In the genomic region with DNA sequence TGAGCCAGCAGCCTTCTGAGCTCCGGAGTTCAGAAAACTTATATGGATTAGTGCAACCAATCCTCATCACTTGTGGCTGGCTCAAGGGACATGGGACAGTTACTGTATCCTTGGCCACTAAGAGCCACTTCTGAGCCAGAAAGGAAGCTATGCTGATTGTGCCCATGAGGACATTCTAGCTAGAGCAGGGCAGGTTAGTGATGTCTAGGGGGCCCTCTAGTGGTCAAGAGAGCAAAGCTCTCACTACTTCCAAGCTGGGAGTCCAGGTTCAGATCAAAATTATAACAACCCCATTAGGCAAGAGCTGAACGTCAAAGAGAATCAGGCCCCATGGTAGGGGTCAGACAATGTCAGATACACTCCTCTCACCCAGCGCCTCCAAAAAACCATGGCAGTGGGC, we compare ENCODE assay signal across 9 mouse cellular contexts. TPM values are rescaled to one million over a fixed set of nuclear protein-coding genes. Genes with fewer than 3 reads are reported as not detected.
DNase-seq lines count a peak whose midpoint lies in the region; ATAC-seq and TF ChIP-seq lines count a peak whose summit lies in the region.
"Had no signal": no experiment of that assay in that cellular context is flagged by ENCODE, and none has a peak within 500 bp of the region (broad histone marks: within the 10 kb centered on the region; RNA-seq: fewer than 3 reads in every experiment).

No protein-coding gene starts in this region.

- H3K36me3 ChIP-seq in heart, embryonic 11.5 days (ENCODE audit: control insufficient read depth, insufficient read depth, low read length) = no peaks in the 10 kb centered on the region
- H3K36me3 ChIP-seq in hindbrain, postnatal 0 days (ENCODE audit: insufficient read depth, low read length) = no peaks in the 10 kb centered on the region
- no peaks in the 10 kb centered on the region for H3K36me3 ChIP-seq in midbrain, embryonic 13.5 days
- H3K36me3 ChIP-seq: liver, embryonic 15.5 days had no signal

- no peak overlapping the region for H3K4me3 ChIP-seq in heart, embryonic 11.5 days (ENCODE audit: low read depth, low read length)
- no peak overlapping the region for H3K4me3 ChIP-seq in hindbrain, postnatal 0 days (ENCODE audit: low read length)
- no peak overlapping the region for H3K4me3 ChIP-seq in midbrain, embryonic 13.5 days (replicated peaks)
- H3K4me3 ChIP-seq: liver, embryonic 15.5 days had no signal

- no peak for ATAC-seq in heart, embryonic 11.5 days (replicated peaks; ENCODE audit: insufficient number of reproducible peaks, low FRiP score, low TSS enrichment)
- ATAC-seq in hindbrain, postnatal 0 days = peak; percentile 76; the same call in 1 of the 2 replicates
- ATAC-seq in midbrain, embryonic 13.5 days = peak; percentile 72

- peak; percentile 66 to 68 for DNase-seq in heart, adult 18-20 months
- peak; percentile 22 for DNase-seq in adrenal gland, postnatal 25 days
- peak; percentile 47 for DNase-seq in embryo, embryonic 9.5 days (ENCODE audit: extremely low spot score)
- DNase-seq in hindbrain, postnatal 0 days (ENCODE audit: low spot score) = peak; percentile 82
- DNase-seq in left cerebral cortex, postnatal 14 days (ENCODE audit: low spot score in 2 of 2) = peak; percentile 47 to 60
- peak; percentile 63 for DNase-seq in thymus, postnatal 14 days

- H3K27ac ChIP-seq in heart, embryonic 11.5 days (ENCODE audit: low read depth, low read length) = no peak overlapping the region
- no peak overlapping the region for H3K27ac ChIP-seq in hindbrain, postnatal 0 days
- H3K27ac ChIP-seq in midbrain, embryonic 13.5 days = no peak overlapping the region
- H3K27ac ChIP-seq: liver, embryonic 15.5 days had no signal

- no peaks in the 10 kb centered on the region for H3K27me3 ChIP-seq in heart, embryonic 11.5 days (ENCODE audit: control insufficient read depth, insufficient read depth, low read length)
- no peaks in the 10 kb centered on the region for H3K27me3 ChIP-seq in hindbrain, postnatal 0 days (ENCODE audit: insufficient read depth, low read length)
- H3K27me3 ChIP-seq in midbrain, embryonic 13.5 days = no peaks in the 10 kb centered on the region

- TF ChIP-seq CTCF in hindbrain, postnatal 0 days (IDR thresholded peaks at IDR 0.05; ENCODE audit: low read depth) = peak; percentile 86

- no peak overlapping the region for H3K9ac ChIP-seq in heart, embryonic 11.5 days (ENCODE audit: low read depth, low read length)
- no peak overlapping the region for H3K9ac ChIP-seq in hindbrain, postnatal 0 days (replicated peaks; ENCODE audit: low read length)
- no peak overlapping the region for H3K9ac ChIP-seq in midbrain, embryonic 13.5 days (replicated peaks)
- H3K9ac ChIP-seq: liver, embryonic 15.5 days had no signal

- H3K4me2 ChIP-seq in heart, embryonic 11.5 days = no peak overlapping the region
- H3K4me2 ChIP-seq in hindbrain, postnatal 0 days (ENCODE audit: low read depth, low read length) = no peak overlapping the region
- no peak overlapping the region for H3K4me2 ChIP-seq in midbrain, embryonic 13.5 days (replicated peaks)
- H3K4me2 ChIP-seq: liver, embryonic 15.5 days had no signal

- no peaks in the 10 kb centered on the region for H3K9me3 ChIP-seq in heart, embryonic 11.5 days (replicated peaks; ENCODE audit: control insufficient read depth, low read length)
- H3K9me3 ChIP-seq in hindbrain, postnatal 0 days (ENCODE audit: low read length) = no peaks in the 10 kb centered on the region
- H3K9me3 ChIP-seq in midbrain, embryonic 13.5 days = no peaks in the 10 kb centered on the region
- H3K9me3 ChIP-seq: liver, embryonic 15.5 days had no signal

- H3K4me1 ChIP-seq in heart, embryonic 11.5 days (ENCODE audit: control insufficient read depth, insufficient read depth, low read length) = no peaks in the 10 kb centered on the region
- no peaks in the 10 kb centered on the region for H3K4me1 ChIP-seq in hindbrain, postnatal 0 days (ENCODE audit: insufficient read depth, low read length)
- no peaks in the 10 kb centered on the region for H3K4me1 ChIP-seq in midbrain, embryonic 13.5 days (replicated peaks)
- H3K4me1 ChIP-seq: liver, embryonic 15.5 days had no signal

- intact Hi-C loops in left cerebral cortex, postnatal 14 days (cut with DNase I) = loop anchor here (10.0 kb wide), 1 partner anchor 47 kb away; no protein-coding TSS in a partner anchor

- WGBS in heart, embryonic 11.5 days (ENCODE audit: insufficient replicate concordance) = 44% methylated on average over 3 of the region's 3 CpGs
- WGBS in hindbrain, postnatal 0 days = 44% methylated on average over 3 of the region's 3 CpGs
- WGBS in midbrain, embryonic 13.5 days = 50% methylated on average over 3 of the region's 3 CpGs

RNA-seq across cellular contexts. Expression of a gene that starts 33.0 kb away (rescaled TPM):
- 1 to 10 TPM in 1 of 2 experiments, under 1 TPM in 1; 0.80 to 1.6 TPM for total RNA-seq in heart, adult 18-20 months (2021)
- 0.14 and 0.17 TPM in 2 replicates for polyA plus RNA-seq in heart, embryonic 11.5 days (2014; fragmentation: Nextera tagmentation; extraction: Ambion mirVana)
- total RNA-seq in adrenal gland, postnatal 25 days (2021) = not detected in 2 replicates
- total RNA-seq in hindbrain, postnatal 0 days (2014; rRNA removed) = 0.58 TPM in 1 of 2 replicates, not detected in the other
- 0.20 and 0.33 TPM in 2 replicates for polyA plus RNA-seq in hindbrain, postnatal 0 days (2015; fragmentation: Nextera tagmentation; extraction: Ambion mirVana)
- total RNA-seq in left cerebral cortex, postnatal 14 days (2021) = under 1 TPM in 1 of 2 experiments, not detected in 1; 0.25 TPM
- polyA plus RNA-seq in midbrain, embryonic 13.5 days (2015; fragmentation: Nextera tagmentation; extraction: Ambion mirVana) = 0.15 and 0.23 TPM in 2 replicates

RNA-seq across cellular contexts. Expression of a gene that starts 37.7 kb away (rescaled TPM):
- total RNA-seq in heart, adult 18-20 months (2021) = 1 to 10 TPM; 1.1 to 1.3 TPM
- 3.8 and 4.3 TPM in 2 replicates for polyA plus RNA-seq in heart, embryonic 11.5 days (2014; fragmentation: Nextera tagmentation; extraction: Ambion mirVana)
- total RNA-seq in adrenal gland, postnatal 25 days (2021) = 2.8 and 3.6 TPM in 2 replicates
- 2.2 and 3.4 TPM in 2 replicates for total RNA-seq in hindbrain, postnatal 0 days (2014; rRNA removed)
- 3.2 and 3.4 TPM in 2 replicates for polyA plus RNA-seq in hindbrain, postnatal 0 days (2015; fragmentation: Nextera tagmentation; extraction: Ambion mirVana)
- 1 to 10 TPM in 1 of 2 experiments, under 1 TPM in 1; 0.94 to 2.0 TPM for total RNA-seq in left cerebral cortex, postnatal 14 days (2021)
- polyA plus RNA-seq in midbrain, embryonic 13.5 days (2015; fragmentation: Nextera tagmentation; extraction: Ambion mirVana) = 3.4 and 4.6 TPM in 2 replicates

Comparison
In these comparisons a context has a peak if more than half of its experiments do, and no peak if none do; other contexts are left out.
1. DNase-seq: peak in every context shown above with its lines; median percentile 82 in hindbrain, postnatal 0 days; 67 in heart, adult 18-20 months; 63 in thymus, postnatal 14 days; 54 in left cerebral cortex, postnatal 14 days; 47 in embryo, embryonic 9.5 days; 22 in adrenal gland, postnatal 25 days.